Mouse (Mus musculus) brain, embryonic 14.5 days (tissue): ENCODE measurements at regions not wholly inside any gene's neighbourhood (a gene's known extent, or its start where the extent isn't known, plus 50 kb on each side); places are given as distances from the start of the nearest gene placed in this dataset.

ENCODE experiments used
- CTCF ChIP-seq: fragments of 200-500 bp; IDR thresholded peaks from 2 replicates; pipeline ENCODE4 v1.5.1; 2012; ENCODE audit warnings: inconsistent platforms, mild to moderate bottlenecking, moderate library complexity, borderline replicate concordance; ENCODE audit not compliant: insufficient read depth, insufficient read length; ENCODE audit errors: extremely low read depth
- POLR2A ChIP-seq: fragments of 200-500 bp; IDR thresholded peaks from 2 replicates; pipeline ENCODE4 v1.6.1; 2012; ENCODE audit warnings: mild to moderate bottlenecking, inconsistent platforms, borderline replicate concordance; ENCODE audit not compliant: poor library complexity, insufficient read depth, insufficient read length, severe bottlenecking; ENCODE audit errors: extremely low read depth

GRCm38 (mm10) chr11:26981216-26981615 lies 387.4 kb upstream of the Vrk2 start:
- no peak for TF ChIP-seq CTCF
- TF ChIP-seq POLR2A, result no peak
